Comparison of ENCODE assay signal across 20 mouse cellular contexts in genomic region chr4:147448358-147448757, GRCm38 (mm10). TPM values are rescaled to one million over a fixed set of nuclear protein-coding genes. Genes with fewer than 3 reads are reported as not detected.
DNase-seq lines count a peak whose midpoint lies in the region; ATAC-seq and TF ChIP-seq lines count a peak whose summit lies in the region.
"Had no signal": no experiment of that assay in that cellular context is flagged by ENCODE, and none has a peak within 500 bp of the region (broad histone marks: within the 10 kb centered on the region; RNA-seq: fewer than 3 reads in every experiment).

No protein-coding gene starts in this region.

- H3K9ac ChIP-seq in hindbrain, embryonic 14.5 days: no peak overlapping the region
- H3K9ac ChIP-seq in hindbrain, postnatal 0 days (replicated peaks; ENCODE audit: low read length): no peak overlapping the region
- H3K9ac ChIP-seq in midbrain, embryonic 11.5 days (ENCODE audit: low read length): no peak overlapping the region
- H3K9ac ChIP-seq in midbrain, embryonic 16.5 days (ENCODE audit: low read depth, low read length): no peak overlapping the region
- H3K9ac ChIP-seq: embryonic facial prominence, embryonic 15.5 days; forebrain, postnatal 0 days; hindbrain, embryonic 12.5 days had no signal

- H3K9me3 ChIP-seq in hindbrain, embryonic 14.5 days (ENCODE audit: control insufficient read depth, low read length): peaks cover 33% of the 10 kb centered on the region
- peaks cover 4% of the 10 kb centered on the region for H3K9me3 ChIP-seq in hindbrain, postnatal 0 days (ENCODE audit: low read length)
- peaks cover 3% of the 10 kb centered on the region; the same call in 1 of the 2 replicates for H3K9me3 ChIP-seq in midbrain, embryonic 11.5 days (ENCODE audit: control insufficient read depth, low read length)
- H3K9me3 ChIP-seq in midbrain, embryonic 16.5 days (replicated peaks; ENCODE audit: control insufficient read depth, low read length, poor library complexity, severe bottlenecking): peaks cover 16% of the 10 kb centered on the region

- no peak overlapping the region for H3K4me2 ChIP-seq in hindbrain, embryonic 14.5 days (replicated peaks)
- no peak overlapping the region for H3K4me2 ChIP-seq in hindbrain, postnatal 0 days (ENCODE audit: low read depth, low read length)
- H3K4me2 ChIP-seq in midbrain, embryonic 11.5 days: no peak overlapping the region
- H3K4me2 ChIP-seq in midbrain, embryonic 16.5 days (ENCODE audit: low read length): no peak overlapping the region

- no peak overlapping the region for H3K27ac ChIP-seq in hindbrain, embryonic 14.5 days
- no peak overlapping the region for H3K27ac ChIP-seq in hindbrain, postnatal 0 days
- no peak overlapping the region for H3K27ac ChIP-seq in midbrain, embryonic 11.5 days (ENCODE audit: low read depth, low read length)
- no peak overlapping the region for H3K27ac ChIP-seq in midbrain, embryonic 16.5 days (ENCODE audit: low read length)
- peak overlapping the region; percentile 3; the same call in 1 of the 2 replicates for H3K27ac ChIP-seq in brown adipose tissue, adult 24 weeks (replicated peaks; ENCODE audit: low read depth, low read length)
- H3K27ac ChIP-seq: embryonic facial prominence, embryonic 12.5 days; embryonic facial prominence, embryonic 15.5 days; hindbrain, embryonic 12.5 days had no signal

- no peak for TF ChIP-seq CTCF in hindbrain, postnatal 0 days (IDR thresholded peaks at IDR 0.05; ENCODE audit: low read depth)

- no peak for ATAC-seq in hindbrain, embryonic 14.5 days (ENCODE audit: low FRiP score)
- no peak for ATAC-seq in hindbrain, postnatal 0 days
- no peak for ATAC-seq in midbrain, embryonic 11.5 days (ENCODE audit: low FRiP score)
- no peak for ATAC-seq in midbrain, embryonic 16.5 days
- ATAC-seq: forebrain, embryonic 14.5 days; forebrain, postnatal 0 days; hindbrain, embryonic 16.5 days; inflammation-experienced regulatory T-cells, adult 6 months had no signal

- no peaks in the 10 kb centered on the region for H3K27me3 ChIP-seq in hindbrain, embryonic 14.5 days (ENCODE audit: control insufficient read depth, insufficient read depth, low read length)
- H3K27me3 ChIP-seq in hindbrain, postnatal 0 days (ENCODE audit: insufficient read depth, low read length): no peaks in the 10 kb centered on the region
- no peaks in the 10 kb centered on the region for H3K27me3 ChIP-seq in midbrain, embryonic 11.5 days (ENCODE audit: control insufficient read depth, insufficient read depth, low read length)
- H3K27me3 ChIP-seq in midbrain, embryonic 16.5 days (ENCODE audit: control insufficient read depth, insufficient read depth, low read depth, low read length): no peaks in the 10 kb centered on the region
- H3K27me3 ChIP-seq: embryonic facial prominence, embryonic 12.5 days; embryonic facial prominence, embryonic 15.5 days; hindbrain, embryonic 12.5 days had no signal

- WGBS in hindbrain, embryonic 14.5 days: 81% methylated on average over 2 of the region's 2 CpGs
- 69% methylated on average over 2 of the region's 2 CpGs for WGBS in hindbrain, postnatal 0 days
- 82% methylated on average over 2 of the region's 2 CpGs for WGBS in midbrain, embryonic 11.5 days
- WGBS in midbrain, embryonic 16.5 days: 79% methylated on average over 2 of the region's 2 CpGs

- peak; percentile 21 for DNase-seq in hindbrain, embryonic 14.5 days (ENCODE audit: low spot score)
- no peak for DNase-seq in hindbrain, postnatal 0 days (ENCODE audit: low spot score)
- DNase-seq in midbrain, embryonic 11.5 days (ENCODE audit: low spot score, missing footprints): peak; percentile 59
- no peak for DNase-seq in adrenal gland, adult (ENCODE audit: inconsistent age in 2 of 2, low spot score in 1 of 2)
- DNase-seq in cerebellum, adult 18-20 months: no peak
- DNase-seq: cerebellum, adult 2 months; cerebellum, adult 9-11 months; cerebellum, postnatal 25 days; forebrain, postnatal 0 days; gastrocnemius, adult 2 months; gastrocnemius, postnatal 14 days had no signal

- H3K4me3 ChIP-seq in hindbrain, embryonic 14.5 days (replicated peaks; ENCODE audit: low read length): no peak overlapping the region
- no peak overlapping the region for H3K4me3 ChIP-seq in hindbrain, postnatal 0 days (ENCODE audit: low read length)
- no peak overlapping the region for H3K4me3 ChIP-seq in midbrain, embryonic 11.5 days (ENCODE audit: low read depth, low read length)
- H3K4me3 ChIP-seq in midbrain, embryonic 16.5 days (ENCODE audit: low read depth, low read length): no peak overlapping the region
- H3K4me3 ChIP-seq in brown adipose tissue, adult 24 weeks (ENCODE audit: insufficient read depth, low read depth, low read length): peak overlapping the region; percentile 63; the same call in 1 of the 2 replicates

- no peaks in the 10 kb centered on the region for H3K36me3 ChIP-seq in hindbrain, embryonic 14.5 days (replicated peaks; ENCODE audit: control insufficient read depth, insufficient read depth)
- no peaks in the 10 kb centered on the region for H3K36me3 ChIP-seq in hindbrain, postnatal 0 days (ENCODE audit: insufficient read depth, low read length)
- H3K36me3 ChIP-seq in midbrain, embryonic 11.5 days (ENCODE audit: control insufficient read depth, insufficient read depth, low read length): no peaks in the 10 kb centered on the region
- H3K36me3 ChIP-seq in midbrain, embryonic 16.5 days (ENCODE audit: control insufficient read depth, insufficient read depth, low read length): no peaks in the 10 kb centered on the region
- H3K36me3 ChIP-seq: embryonic facial prominence, embryonic 12.5 days; embryonic facial prominence, embryonic 15.5 days; hindbrain, embryonic 12.5 days had no signal

- H3K4me1 ChIP-seq in hindbrain, embryonic 14.5 days (replicated peaks; ENCODE audit: control insufficient read depth, insufficient read depth, low read length): no peaks in the 10 kb centered on the region
- H3K4me1 ChIP-seq in hindbrain, postnatal 0 days (ENCODE audit: insufficient read depth, low read length): no peaks in the 10 kb centered on the region
- H3K4me1 ChIP-seq in midbrain, embryonic 11.5 days (ENCODE audit: control insufficient read depth, insufficient read depth, low read length): no peaks in the 10 kb centered on the region
- no peaks in the 10 kb centered on the region for H3K4me1 ChIP-seq in midbrain, embryonic 16.5 days (ENCODE audit: control insufficient read depth, insufficient read depth, low read length)
- no peaks in the 10 kb centered on the region for H3K4me1 ChIP-seq in brown adipose tissue, adult 24 weeks (ENCODE audit: control insufficient read depth, insufficient read depth, insufficient read length, low read length)
- H3K4me1 ChIP-seq: embryonic facial prominence, embryonic 12.5 days; embryonic facial prominence, embryonic 15.5 days; hindbrain, embryonic 12.5 days had no signal

RNA-seq across cellular contexts. Expression of gene Zfp982, which starts 43.9 kb away (rescaled TPM):
- polyA plus RNA-seq in hindbrain, embryonic 14.5 days (2014; fragmentation: Nextera tagmentation; extraction: Ambion mirVana): 7.2 and 7.7 TPM in 2 replicates
- 1.2 and 3.3 TPM in 2 replicates for total RNA-seq in hindbrain, postnatal 0 days (2014; rRNA removed)
- 4.1 and 4.6 TPM in 2 replicates for polyA plus RNA-seq in hindbrain, postnatal 0 days (2015; fragmentation: Nextera tagmentation; extraction: Ambion mirVana)
- polyA plus RNA-seq in midbrain, embryonic 11.5 days (2014; fragmentation: Nextera tagmentation; extraction: Ambion mirVana): 6.2 and 7.8 TPM in 2 replicates
- polyA plus RNA-seq in midbrain, embryonic 16.5 days (2015; fragmentation: Nextera tagmentation; extraction: Ambion mirVana): 3.7 and 5.0 TPM in 2 replicates
- polyA plus RNA-seq in brown adipose tissue, adult 24 weeks (2012; ENCODE audit: insufficient read depth, insufficient read length, missing spikeins): 36.3 and 88.8 TPM in 2 replicates
- polyA plus RNA-seq: adrenal gland, adult 2 months had no signal

Comparison
In these comparisons a context has a peak if more than half of its experiments do, and no peak if none do; other contexts are left out.
1. DNase-seq: peak in hindbrain, embryonic 14.5 days (single experiment) and midbrain, embryonic 11.5 days (single experiment); none in hindbrain, postnatal 0 days (single experiment), adrenal gland, adult (0 of 2) and cerebellum, adult 18-20 months (0 of 2).